Mouse (Mus musculus) liver, embryonic 14.5 days (tissue): ENCODE data around the gene Sema7a. TPM values are rescaled to one million over a fixed set of nuclear protein-coding genes. Genes with fewer than 3 reads are reported as not detected.

ENCODE experiments used
- ATAC-seq: fragments of 200-750 bp; cut with Nextera tagmentation; 2 replicates; pipeline ENCODE4 v1.8.0; 2017; ENCODE audit warnings: moderate number of reproducible peaks, mild to moderate bottlenecking, moderate library complexity; ENCODE audit not compliant: insufficient read depth
- DNase-seq, 3 experiments: peaks; one replicate each; pipeline ENCODE4 v3.0.0-alpha.2; 2012 to 2013; ENCODE audit warnings: low read depth in 3 of 3, low spot score in 3 of 3
- H3K27ac ChIP-seq: fragments of 300-500 bp; sonication (generic); 2 replicates; pipeline ENCODE4 v1.5.1; 2014; ENCODE audit warnings: moderate library complexity, mild to moderate bottlenecking, control low read depth, inconsistent platforms
- H3K27me3 ChIP-seq: fragments of 300-500 bp; sonication (generic); 2 replicates; pipeline ENCODE4 v1.6.1; 2014; ENCODE audit warnings: mild to moderate bottlenecking, low read length, moderate library complexity; ENCODE audit not compliant: control insufficient read depth, insufficient read depth
- H3K36me3 ChIP-seq: fragments of 300-500 bp; sonication (generic); replicated peaks from 2 replicates; pipeline ENCODE4 v1.6.1; 2014; ENCODE audit warnings: low read depth; ENCODE audit not compliant: control insufficient read depth, insufficient read depth
- H3K4me1 ChIP-seq, 2 experiments: fragments of 200-500 bp in 1 of 2; fragments of 300-500 bp in 1 of 2; sonication (generic) in 1 of 2; replicated peaks; 2 replicates each; pipeline ENCODE4 v1.6.1; 2012 to 2014; ENCODE audit warnings: antibody characterized with exemption in 1 of 2, inconsistent platforms in 1 of 2, low read length in 1 of 2; ENCODE audit not compliant: control insufficient read depth in 2 of 2, insufficient read depth in 2 of 2
- H3K4me2 ChIP-seq: fragments of 300-500 bp; sonication (generic); 2 replicates; pipeline ENCODE4 v1.6.1; 2014; ENCODE audit warnings: low read depth, mild to moderate bottlenecking, control low read depth, moderate library complexity
- H3K4me3 ChIP-seq, 2 experiments: fragments of 200-500 bp in 1 of 2; fragments of 300-500 bp in 1 of 2; sonication (generic) in 1 of 2; 2 replicates each; pipeline ENCODE4 v1.5.1; 2012 to 2014; ENCODE audit warnings: low read depth in 2 of 2, low read length in 2 of 2, mild to moderate bottlenecking in 2 of 2, control low read depth in 1 of 2, inconsistent platforms in 1 of 2, moderate library complexity in 1 of 2; ENCODE audit not compliant: insufficient read depth in 1 of 2
- H3K9ac ChIP-seq: fragments of 300-500 bp; sonication (generic); replicated peaks from 2 replicates; pipeline ENCODE4 v1.6.1; 2014; ENCODE audit warnings: mild to moderate bottlenecking, control low read depth, moderate library complexity
- H3K9me3 ChIP-seq: fragments of 300-500 bp; sonication (generic); 2 replicates; pipeline ENCODE4 v1.6.1; 2016; ENCODE audit warnings: low read length, mixed read lengths; ENCODE audit not compliant: control insufficient read depth
- CTCF ChIP-seq: IDR thresholded peaks from 2 replicates; pipeline ENCODE4 v1.5.1; 2016; ENCODE audit warnings: antibody characterized with exemption, low read depth, control low read depth
- EP300 ChIP-seq: IDR thresholded peaks from 2 replicates; pipeline ENCODE4 v1.6.1; 2016; ENCODE audit warnings: antibody characterized with exemption, low read depth
- WGBS: fragments of 180-500 bp; shearing (Covaris S2); extraction: QIAGEN DNeasy Blood & Tissue Kit; methylation state at CpG from one replicate; pipeline ENCODE4 v1.1.7; 2014; ENCODE audit not compliant: insufficient replicate concordance; 5-methylcytosine and 5-hydroxymethylcytosine counted together
- polyA plus RNA-seq, 2 experiments: library from polyadenylated mRNA; depleted of rRNA in 1 of 2; stranded (reverse) in 1 of 2; unstranded in 1 of 2; fragments of >200 nt; fragmentation: Nextera tagmentation in 1 of 2; extraction: Ambion mirVana in 1 of 2; gene quantifications; 2 replicates each; pipeline versions ENCODE4 v1.2.1 to v1.2.3; 2012 to 2014

The Sema7a gene
- polyA plus RNA-seq, 2 experiments: 0.08 TPM; not detected in 1

- no peak overlapping the region for H3K9ac ChIP-seq
- DNase-seq: no peak
- no peaks in the 10 kb centered on the region for H3K36me3 ChIP-seq
- H3K4me2 ChIP-seq: no peak overlapping the region
- TF ChIP-seq EP300: no peak
- no peak for TF ChIP-seq CTCF
- WGBS: 34% methylated on average over 3 of the region's 3 CpGs
- no peaks in the 10 kb centered on the region for H3K4me1 ChIP-seq
- no peak for ATAC-seq
- no peaks in the 10 kb centered on the region; the same call in 1 of the 2 replicates for H3K27me3 ChIP-seq
- H3K9me3 ChIP-seq: no peaks in the 10 kb centered on the region
- no peak overlapping the region for H3K27ac ChIP-seq
- H3K4me3 ChIP-seq: no peak overlapping the region
Observed at GRCm38 (mm10) chr9:57992060-57992459, 52.1 kb downstream of the Sema7a start.

GRCm38 (mm10) chr9:57992781-57993591 is 53.1 kb downstream of the Sema7a start:
- no peak overlapping the region for H3K4me3 ChIP-seq
- H3K4me2 ChIP-seq: no peak overlapping the region
- no peak overlapping the region for H3K27ac ChIP-seq
- no peaks in the 10 kb centered on the region for H3K36me3 ChIP-seq
- TF ChIP-seq EP300 (no peak), CTCF (no peak)
- 41% methylated on average over 8 of the region's 8 CpGs for WGBS
- no peak overlapping the region for H3K9ac ChIP-seq
- H3K4me1 ChIP-seq: no peaks in the 10 kb centered on the region
- peaks cover 6% of the 10 kb centered on the region for H3K27me3 ChIP-seq
- DNase-seq: no peak
- no peaks in the 10 kb centered on the region for H3K9me3 ChIP-seq
- ATAC-seq: no peak

- 20% methylated on average over 4 of the region's 4 CpGs for WGBS
- TF ChIP-seq CTCF (peak; percentile 43), EP300 (no peak)
- Histone ChIP-seq H3K4me1 (no peaks in the 10 kb centered on the region), H3K9ac (no peak overlapping the region), H3K9me3 (no peaks in the 10 kb centered on the region), H3K27ac (no peak overlapping the region), H3K27me3 (peaks cover 7% of the 10 kb centered on the region), H3K4me3 (no peak overlapping the region), H3K36me3 (no peaks in the 10 kb centered on the region), H3K4me2 (no peak overlapping the region)
- ATAC-seq: no peak
- no peak for DNase-seq
Observed at GRCm38 (mm10) chr9:57995282-57995681, 55.4 kb downstream of the Sema7a start.

GRCm38 (mm10) chr9:57997511-57998031 is 57.7 kb downstream of the Sema7a start:
- H3K36me3 ChIP-seq: no peaks in the 10 kb centered on the region
- peaks cover 7% of the 10 kb centered on the region for H3K27me3 ChIP-seq
- no peak for ATAC-seq
- no peak for DNase-seq
- TF ChIP-seq EP300 (no peak), CTCF (no peak)
- H3K4me1 ChIP-seq: no peaks in the 10 kb centered on the region
- H3K9me3 ChIP-seq: no peaks in the 10 kb centered on the region
- no peak overlapping the region for H3K9ac ChIP-seq
- WGBS: 16% methylated on average over 13 of the region's 13 CpGs
- H3K4me3 ChIP-seq: peak overlapping the region in 1 of 2 experiments; percentile 2; a peak in 1 of 4 replicates
- peak overlapping the region; percentile 39 for H3K4me2 ChIP-seq
- H3K27ac ChIP-seq: no peak overlapping the region

- peaks cover 7% of the 10 kb centered on the region for H3K27me3 ChIP-seq
- H3K27ac ChIP-seq: no peak overlapping the region
- no peak overlapping the region for H3K9ac ChIP-seq
- no peaks in the 10 kb centered on the region for H3K4me1 ChIP-seq
- H3K36me3 ChIP-seq: no peaks in the 10 kb centered on the region
- DNase-seq: peak; percentile 14 to 29 (median 26)
- TF ChIP-seq EP300: no peak
- peak; percentile 76 for TF ChIP-seq CTCF
- peak overlapping the region; percentile 39 for H3K4me2 ChIP-seq
- WGBS: 1% methylated on average over 20 of the region's 20 CpGs
- H3K9me3 ChIP-seq: no peaks in the 10 kb centered on the region
- ATAC-seq: no peak
- peak overlapping the region in 1 of 2 experiments; percentile 2; a peak in 2 of 4 replicates for H3K4me3 ChIP-seq
Observed at GRCm38 (mm10) chr9:57998032-57998659, 58.2 kb downstream of the Sema7a start.
